Mouse (Mus musculus) spleen, postnatal 36 days (tissue): ENCODE data around the gene Dtd1.

Source experiments
- DNase-seq, 2 experiments: peaks; one replicate each; pipeline ENCODE4 v3.0.0; 2022; ENCODE audit warnings: low spot score in 2 of 2, mixed read lengths in 1 of 2

Gene Dtd1

GRCm38 (mm10) chr2:144715211-144715768 is 115.6 kb downstream of the Dtd1 start:
- DNase-seq: no peak

- DNase-seq: no peak
Measured at GRCm38 (mm10) chr2:144716248-144716647, 116.6 kb downstream of the Dtd1 start.

- DNase-seq: no peak
Measured at GRCm38 (mm10) chr2:144718273-144718672, 118.6 kb downstream of the Dtd1 start.

- no peak for DNase-seq
Measured at GRCm38 (mm10) chr2:144719294-144719693, 119.6 kb downstream of the Dtd1 start.

- DNase-seq: no peak
Measured at GRCm38 (mm10) chr2:144719718-144720117, 120.0 kb downstream of the Dtd1 start.

- DNase-seq: peak in 1 of 2 experiments; percentile 10
Measured at GRCm38 (mm10) chr2:144720407-144720959, 120.8 kb downstream of the Dtd1 start.

GRCm38 (mm10) chr2:144724679-144725078 is 125.0 kb downstream of the Dtd1 start:
- no peak for DNase-seq

GRCm38 (mm10) chr2:144727136-144727535 is 127.4 kb downstream of the Dtd1 start:
- DNase-seq: no peak

GRCm38 (mm10) chr2:144729776-144730175 is 130.1 kb downstream of the Dtd1 start:
- no peak for DNase-seq

GRCm38 (mm10) chr2:144738161-144738560 is 138.5 kb downstream of the Dtd1 start:
- no peak for DNase-seq

GRCm38 (mm10) chr2:144738576-144738975 is 138.9 kb downstream of the Dtd1 start:
- no peak for DNase-seq

GRCm38 (mm10) chr2:144740577-144740997 is 140.9 kb downstream of the Dtd1 start:
- no peak for DNase-seq

GRCm38 (mm10) chr2:144741973-144742372 is 142.3 kb downstream of the Dtd1 start:
- no peak for DNase-seq

- DNase-seq: no peak
Measured at GRCm38 (mm10) chr2:144743316-144743715, 143.6 kb downstream of the Dtd1 start.

- DNase-seq: no peak
Measured at GRCm38 (mm10) chr2:144745266-144745665, 145.6 kb downstream of the Dtd1 start.

GRCm38 (mm10) chr2:144746046-144746783 is 146.5 kb downstream of the Dtd1 start:
- no peak for DNase-seq

GRCm38 (mm10) chr2:144753604-144754003 is 153.9 kb downstream of the Dtd1 start:
- DNase-seq: no peak

GRCm38 (mm10) chr2:144755016-144755415 is 155.3 kb downstream of the Dtd1 start:
- DNase-seq: no peak

- DNase-seq: no peak
Measured at GRCm38 (mm10) chr2:144760666-144761065, 161.0 kb downstream of the Dtd1 start.

- no peak for DNase-seq
Measured at GRCm38 (mm10) chr2:144763706-144764105, 164.0 kb downstream of the Dtd1 start.

- no peak for DNase-seq
Measured at GRCm38 (mm10) chr2:144764116-144764788, 164.6 kb downstream of the Dtd1 start.

GRCm38 (mm10) chr2:144765219-144765618 is 165.5 kb downstream of the Dtd1 start:
- DNase-seq: no peak
